Mouse (Mus musculus) limb, embryonic 11.5 days (tissue): ENCODE data around the gene Rapgef4. TPM values are rescaled to one million over a fixed set of nuclear protein-coding genes. Genes with fewer than 3 reads are reported as not detected.

ENCODE experiments used
- ATAC-seq: fragments of 200-750 bp; cut with Nextera tagmentation; 2 replicates; pipeline ENCODE4 v1.8.0; 2017; ENCODE audit warnings: low read depth; ENCODE audit not compliant: insufficient number of reproducible peaks, low FRiP score, low TSS enrichment
- DNase-seq: peaks from one replicate; pipeline ENCODE4 v3.0.0-alpha.2; 2015; ENCODE audit warnings: low spot score
- H3K27ac ChIP-seq: fragments of 300-500 bp; sonication (generic); replicated peaks from 2 replicates; pipeline ENCODE4 v1.5.1; 2014; ENCODE audit warnings: low read depth, mild to moderate bottlenecking, low read length
- H3K27me3 ChIP-seq: fragments of 300-500 bp; sonication (generic); 2 replicates; pipeline ENCODE4 v1.6.1; 2014; ENCODE audit warnings: mild to moderate bottlenecking, low read length, mixed read lengths; ENCODE audit not compliant: control insufficient read depth, insufficient read depth
- H3K36me3 ChIP-seq: fragments of 300-500 bp; sonication (generic); 2 replicates; pipeline ENCODE4 v1.6.1; 2014; ENCODE audit warnings: mild to moderate bottlenecking, low read length, moderate library complexity, mixed read lengths; ENCODE audit not compliant: control insufficient read depth, insufficient read depth
- H3K4me1 ChIP-seq: fragments of 300-500 bp; sonication (generic); 2 replicates; pipeline ENCODE4 v1.6.1; 2014; ENCODE audit warnings: low read length, mixed read lengths; ENCODE audit not compliant: control insufficient read depth, insufficient read depth
- H3K4me2 ChIP-seq: fragments of 300-500 bp; sonication (generic); 2 replicates; pipeline ENCODE4 v1.6.1; 2014; ENCODE audit warnings: low read depth, mild to moderate bottlenecking, moderate library complexity; ENCODE audit not compliant: severe bottlenecking
- H3K4me3 ChIP-seq: fragments of 300-500 bp; sonication (generic); 2 replicates; pipeline ENCODE4 v1.5.1; 2014; ENCODE audit warnings: low read depth, low read length
- H3K9ac ChIP-seq: fragments of 300-500 bp; sonication (generic); 2 replicates; pipeline ENCODE4 v1.6.1; 2014; ENCODE audit warnings: mild to moderate bottlenecking, low read length
- H3K9me3 ChIP-seq: fragments of 300-500 bp; sonication (generic); 2 replicates; pipeline ENCODE4 v1.6.1; 2016; ENCODE audit warnings: low read length; ENCODE audit not compliant: control insufficient read depth
- WGBS: fragments of 180-500 bp; shearing (Covaris S2); extraction: QIAGEN DNeasy Blood & Tissue Kit; methylation state at CpG from one replicate; pipeline ENCODE4 v1.1.7; 2014; 5-methylcytosine and 5-hydroxymethylcytosine counted together
- polyA plus RNA-seq: library from polyadenylated mRNA; unstranded; fragments of >200 nt; fragmentation: Nextera tagmentation; extraction: Ambion mirVana; gene quantifications from 2 replicates; pipeline ENCODE4 v1.2.1, GENCODE M21; 2014

The Rapgef4 gene
- polyA plus RNA-seq, 1 experiment from 2014 or later, result 0.88 TPM

DNA sequence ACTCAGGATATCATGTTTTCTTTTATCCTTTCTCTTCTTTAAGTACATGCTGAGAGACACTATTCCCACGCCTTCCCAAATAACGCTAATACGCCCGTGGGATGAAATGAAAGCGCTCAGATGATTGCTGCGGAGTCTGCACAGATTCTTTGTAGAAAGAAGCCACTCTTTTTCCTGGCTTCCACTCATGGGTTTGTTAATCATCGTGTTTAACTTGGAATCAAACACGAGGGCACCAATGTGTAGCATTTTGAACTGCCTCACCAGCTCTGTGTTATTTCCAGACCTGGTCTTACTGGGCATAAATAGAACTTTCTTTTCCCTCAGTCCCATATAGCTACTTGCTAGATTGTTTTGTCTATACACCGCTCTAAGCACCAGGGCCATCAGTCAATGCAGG lies 162.4 kb downstream of the Rapgef4 start:
- no peak overlapping the region for H3K9ac ChIP-seq
- WGBS, result 91% methylated on average over 9 of the region's 9 CpGs
- no peak overlapping the region for H3K4me3 ChIP-seq
- DNase-seq (no peak), ATAC-seq (no peak)
- H3K4me2 ChIP-seq, result no peak overlapping the region
- no peak overlapping the region for H3K27ac ChIP-seq
- no peaks in the 10 kb centered on the region for H3K9me3 ChIP-seq
- H3K4me1 ChIP-seq, result no peaks in the 10 kb centered on the region
- no peaks in the 10 kb centered on the region for H3K36me3 ChIP-seq
- H3K27me3 ChIP-seq, result no peaks in the 10 kb centered on the region

DNA sequence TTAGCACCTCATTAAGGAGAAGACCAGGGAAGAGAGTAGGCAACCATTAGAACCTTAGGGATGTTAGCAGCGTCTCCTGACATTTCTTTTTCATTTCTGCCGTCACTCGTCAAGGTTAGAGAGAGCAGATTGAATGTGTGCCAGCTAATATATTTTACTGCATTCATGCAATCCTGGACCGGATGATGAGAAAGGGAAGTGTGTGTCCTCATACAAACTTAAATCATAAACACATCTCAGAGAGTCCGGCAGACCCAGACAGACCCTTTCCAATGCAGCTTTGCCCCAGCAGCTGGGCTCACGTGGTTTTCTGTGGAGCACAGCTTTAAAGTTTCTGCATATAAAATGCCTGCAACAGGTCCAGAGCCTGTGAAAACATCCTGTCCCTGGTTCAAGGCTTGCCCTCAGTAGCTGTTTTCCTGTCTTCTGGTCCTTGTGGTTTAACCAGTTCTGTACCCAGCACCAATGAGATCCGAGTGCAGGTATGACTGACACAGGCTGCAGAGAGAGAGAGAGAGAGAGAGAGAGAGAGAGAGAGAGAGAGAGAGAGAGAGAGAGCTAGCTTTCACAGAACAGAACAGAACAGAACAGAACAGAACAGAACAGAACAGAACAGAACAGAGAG lies 163.6 kb downstream of the Rapgef4 start:
- Histone ChIP-seq H3K27ac (no peak overlapping the region), H3K9me3 (no peaks in the 10 kb centered on the region)

DNA sequence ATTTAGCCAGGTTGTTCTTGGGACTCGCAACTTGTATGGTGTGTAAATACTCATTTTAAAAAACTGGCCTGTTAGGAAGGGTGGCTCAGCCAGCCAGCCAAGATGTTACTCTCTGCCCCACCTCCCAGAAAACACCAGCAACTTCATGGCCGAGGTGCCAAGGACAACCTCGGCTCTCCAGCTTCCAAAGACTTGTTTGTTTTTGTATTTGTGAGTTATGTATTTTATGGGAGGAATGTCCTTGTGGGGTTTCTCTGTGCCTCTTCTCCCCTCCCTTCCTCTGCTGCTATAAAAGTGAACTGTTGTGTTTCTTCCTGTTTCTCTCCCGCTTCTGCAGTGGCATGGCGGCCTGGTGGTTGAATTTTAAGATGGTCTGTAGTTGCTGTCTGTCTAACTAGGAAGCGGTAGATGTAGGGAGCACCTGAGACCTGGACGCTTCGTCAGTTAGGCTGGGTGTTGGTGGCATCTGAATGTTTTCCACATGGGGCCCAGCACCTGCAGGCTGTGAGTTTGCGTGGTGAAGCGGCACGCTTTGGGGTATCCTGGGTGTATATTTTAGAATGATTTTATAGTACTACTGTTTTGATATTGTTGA lies 164.3 kb downstream of the Rapgef4 start:
- 85% methylated on average over 11 of the region's 11 CpGs for WGBS
- no peak overlapping the region for H3K27ac ChIP-seq
- no peak for ATAC-seq

More for the DNA sequence above, 163.6 kb downstream of the Rapgef4 start:
- no peak for ATAC-seq
- DNase-seq, result no peak
- H3K4me3 ChIP-seq, result no peak overlapping the region
- no peaks in the 10 kb centered on the region for H3K4me1 ChIP-seq
- H3K27me3 ChIP-seq, result no peaks in the 10 kb centered on the region
- no peak overlapping the region for H3K9ac ChIP-seq
- H3K36me3 ChIP-seq, result no peaks in the 10 kb centered on the region
- H3K4me2 ChIP-seq, result no peak overlapping the region
- WGBS, result 61% methylated on average over 7 of the region's 7 CpGs

DNA sequence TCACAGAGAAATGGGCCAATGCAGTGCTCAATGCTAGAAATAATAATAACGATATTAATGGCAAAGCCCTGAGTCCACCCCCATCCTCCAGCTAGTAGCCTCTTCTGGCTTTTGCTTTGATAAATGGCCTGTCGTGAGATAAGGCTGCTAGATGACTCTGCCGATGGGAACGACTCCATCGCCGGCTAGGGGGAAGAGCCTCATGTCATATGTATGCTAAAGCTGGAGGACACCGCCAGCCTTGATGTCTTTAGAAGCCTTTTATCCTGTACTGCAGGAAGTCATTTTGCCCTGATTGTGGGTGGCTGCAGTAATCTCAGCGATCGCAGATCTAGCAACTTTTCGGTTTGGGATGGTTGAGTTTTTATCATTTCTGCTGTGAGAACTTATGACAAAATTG lies 165.0 kb downstream of the Rapgef4 start:
- Histone ChIP-seq H3K27me3 (no peaks in the 10 kb centered on the region), H3K27ac (no peak overlapping the region), H3K4me3 (no peak overlapping the region), H3K9me3 (no peaks in the 10 kb centered on the region), H3K9ac (no peak overlapping the region), H3K4me2 (no peak overlapping the region), H3K4me1 (no peaks in the 10 kb centered on the region), H3K36me3 (no peaks in the 10 kb centered on the region)
- 48% methylated on average over 10 of the region's 10 CpGs for WGBS
- no peak for DNase-seq
- no peak for ATAC-seq

More for the DNA sequence above, 164.3 kb downstream of the Rapgef4 start:
- Histone ChIP-seq H3K4me3 (no peak overlapping the region), H3K27me3 (no peaks in the 10 kb centered on the region), H3K4me1 (no peaks in the 10 kb centered on the region), H3K9ac (no peak overlapping the region), H3K4me2 (no peak overlapping the region), H3K36me3 (no peaks in the 10 kb centered on the region), H3K9me3 (no peaks in the 10 kb centered on the region)
- DNase-seq, result no peak

DNA sequence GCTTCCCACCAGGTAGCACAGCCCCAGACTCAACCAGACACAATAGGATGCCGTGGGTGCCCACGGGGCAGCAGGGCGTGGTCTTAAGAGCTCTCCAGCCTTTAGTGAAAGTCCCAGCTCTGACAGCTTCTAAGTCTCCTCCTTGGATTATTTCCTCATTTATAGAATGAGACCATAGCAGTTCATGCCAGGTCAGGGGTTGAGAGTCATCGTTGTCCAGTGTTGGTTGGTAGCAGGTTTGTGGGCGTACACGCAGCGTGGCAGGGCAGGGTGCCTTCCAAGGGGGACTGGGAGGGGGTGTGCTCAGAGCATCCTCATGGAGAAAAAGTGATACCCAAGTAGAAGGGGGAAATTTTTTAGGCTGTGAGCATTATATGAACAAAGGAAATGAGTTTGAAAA lies 166.2 kb downstream of the Rapgef4 start:
- Histone ChIP-seq H3K4me1 (no peaks in the 10 kb centered on the region), H3K27me3 (no peaks in the 10 kb centered on the region), H3K4me3 (no peak overlapping the region), H3K27ac (no peak overlapping the region), H3K4me2 (no peak overlapping the region), H3K9me3 (no peaks in the 10 kb centered on the region), H3K9ac (no peak overlapping the region), H3K36me3 (no peaks in the 10 kb centered on the region)
- no peak for ATAC-seq
- WGBS, result 91% methylated on average over 7 of the region's 7 CpGs
- DNase-seq, result no peak

DNA sequence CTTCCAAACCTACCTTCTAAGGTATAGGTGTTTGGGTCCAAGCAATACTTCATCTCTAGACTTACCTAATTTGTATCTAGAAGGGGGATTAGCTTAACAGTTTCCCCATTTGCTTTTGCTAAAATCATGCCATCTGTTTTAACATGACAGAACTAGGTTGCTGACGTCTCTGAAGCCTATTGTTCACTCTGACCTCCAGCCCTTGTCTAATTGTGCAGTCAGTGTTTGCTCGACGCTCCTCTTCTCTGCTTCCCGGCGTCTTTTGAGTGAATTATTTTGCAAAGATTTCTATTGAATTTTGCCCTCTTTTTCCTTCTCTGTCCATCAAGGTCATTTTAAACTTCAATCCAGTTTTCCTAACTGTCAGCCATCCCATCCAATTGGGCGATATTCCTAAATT lies 166.7 kb downstream of the Rapgef4 start:
- H3K4me2 ChIP-seq, result no peak overlapping the region
- no peaks in the 10 kb centered on the region for H3K4me1 ChIP-seq
- ATAC-seq (no peak), DNase-seq (no peak)
- H3K9me3 ChIP-seq, result no peaks in the 10 kb centered on the region
- H3K27ac ChIP-seq, result no peak overlapping the region
- no peak overlapping the region for H3K4me3 ChIP-seq
- H3K36me3 ChIP-seq, result no peaks in the 10 kb centered on the region
- 78% methylated on average over 6 of the region's 6 CpGs for WGBS
- H3K9ac ChIP-seq, result no peak overlapping the region
- H3K27me3 ChIP-seq, result no peaks in the 10 kb centered on the region

DNA sequence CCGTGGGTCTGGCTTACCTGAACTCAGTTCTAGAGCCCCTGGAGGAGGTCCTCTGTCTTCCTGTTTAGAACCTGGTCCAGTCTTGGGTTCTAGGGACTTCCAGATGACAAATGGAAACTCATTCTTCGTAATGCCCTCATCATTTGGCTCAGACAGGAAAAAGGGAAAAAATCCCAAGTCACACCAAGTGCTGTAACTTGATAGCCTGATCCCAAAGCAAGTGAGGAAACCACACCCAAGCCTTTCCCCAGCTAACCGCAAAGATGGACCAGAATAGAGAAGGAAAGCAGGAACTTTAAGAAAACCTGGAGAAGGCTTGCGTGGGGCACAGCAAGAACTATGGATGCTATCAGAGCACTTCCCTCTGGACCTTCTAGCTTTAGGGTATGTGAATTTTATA lies 167.6 kb downstream of the Rapgef4 start:
- Histone ChIP-seq H3K4me2 (no peak overlapping the region), H3K9ac (no peak overlapping the region), H3K9me3 (no peaks in the 10 kb centered on the region), H3K36me3 (no peaks in the 10 kb centered on the region), H3K27me3 (no peaks in the 10 kb centered on the region), H3K4me3 (no peak overlapping the region), H3K27ac (no peak overlapping the region), H3K4me1 (no peaks in the 10 kb centered on the region)
- DNase-seq (no peak), ATAC-seq (no peak)
- 47% methylated on average over 4 of the region's 4 CpGs for WGBS

DNA sequence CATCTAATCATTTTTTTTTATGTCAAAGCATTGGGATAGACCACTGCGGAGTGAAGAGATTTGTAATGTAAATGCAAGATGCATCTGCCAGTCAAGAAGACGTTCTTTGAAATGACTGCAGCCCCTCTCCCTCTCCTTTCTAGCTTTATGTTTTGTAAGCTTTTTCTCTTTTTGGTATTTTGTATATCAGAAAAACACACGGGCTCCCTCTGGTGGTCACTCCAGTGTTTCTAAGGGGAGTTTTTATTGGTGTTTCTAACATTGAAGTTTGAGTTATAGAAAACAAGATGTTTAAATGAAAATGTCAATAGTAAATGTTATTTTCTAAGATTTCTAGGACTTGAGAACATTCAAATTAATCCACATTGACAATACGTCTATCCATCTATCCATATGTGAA lies 168.0 kb downstream of the Rapgef4 start:
- no peaks in the 10 kb centered on the region for H3K9me3 ChIP-seq
- H3K27ac ChIP-seq, result no peak overlapping the region
- H3K4me2 ChIP-seq, result no peak overlapping the region
- H3K4me1 ChIP-seq, result no peaks in the 10 kb centered on the region
- DNase-seq, result peak; percentile 83
- 30% methylated on average over 4 of the region's 4 CpGs for WGBS
- H3K27me3 ChIP-seq, result no peaks in the 10 kb centered on the region
- no peak overlapping the region for H3K4me3 ChIP-seq
- H3K36me3 ChIP-seq, result no peaks in the 10 kb centered on the region
- no peak overlapping the region for H3K9ac ChIP-seq
- ATAC-seq, result no peak
